In genomic region chr11:45881026-45881682, GRCm38 (mm10) we compare ENCODE assay signal across 8 mouse cellular contexts. TPM values are rescaled to one million over a fixed set of nuclear protein-coding genes. Genes with fewer than 3 reads are reported as not detected.
A peak's percentile ranks its signal among the peaks of the same experiment; 100 is the strongest.
DNase-seq lines count a peak whose midpoint lies in the region; ATAC-seq and TF ChIP-seq lines count a peak whose summit lies in the region.

No protein-coding gene starts in this region.

- no peak overlapping the region for H3K4me3 ChIP-seq in thymus, adult 2 months (ENCODE audit: control insufficient read depth, insufficient read depth, low read length)
- no peak overlapping the region for H3K4me3 ChIP-seq in forebrain, postnatal 0 days (ENCODE audit: low read depth, low read length)
- no peak overlapping the region for H3K4me3 ChIP-seq in intestine, embryonic 16.5 days (ENCODE audit: low read length)
- no peak overlapping the region for H3K4me3 ChIP-seq in liver, embryonic 12.5 days
- no peak overlapping the region for H3K4me3 ChIP-seq in neural tube, embryonic 14.5 days (ENCODE audit: low read depth, low read length)

- H3K4me1 ChIP-seq in thymus, adult 2 months (replicated peaks; ENCODE audit: control insufficient read depth, insufficient read depth, low read length), result no peaks in the 10 kb centered on the region
- H3K4me1 ChIP-seq in forebrain, postnatal 0 days (ENCODE audit: insufficient read depth), result peaks cover 3% of the 10 kb centered on the region; the same call in 1 of the 2 replicates
- H3K4me1 ChIP-seq in intestine, embryonic 16.5 days (ENCODE audit: control insufficient read depth, insufficient read depth, low read length), result peaks cover 27% of the 10 kb centered on the region
- H3K4me1 ChIP-seq in liver, embryonic 12.5 days, result peaks cover 50% of the 10 kb centered on the region
- H3K4me1 ChIP-seq in neural tube, embryonic 14.5 days (ENCODE audit: control insufficient read depth, insufficient read depth, low read length), result peaks cover 10% of the 10 kb centered on the region

- H3K9ac ChIP-seq in forebrain, postnatal 0 days, result no peak overlapping the region
- no peak overlapping the region for H3K9ac ChIP-seq in intestine, embryonic 16.5 days (ENCODE audit: low read depth, low read length)
- H3K9ac ChIP-seq in liver, embryonic 12.5 days, result no peak overlapping the region
- H3K9ac ChIP-seq in neural tube, embryonic 14.5 days (replicated peaks; ENCODE audit: low read depth, low read length), result no peak overlapping the region

- no peaks in the 10 kb centered on the region for H3K9me3 ChIP-seq in forebrain, postnatal 0 days (ENCODE audit: low read length)
- no peaks in the 10 kb centered on the region for H3K9me3 ChIP-seq in intestine, embryonic 16.5 days (ENCODE audit: control insufficient read depth, low read length)
- no peaks in the 10 kb centered on the region for H3K9me3 ChIP-seq in liver, embryonic 12.5 days (replicated peaks)
- H3K9me3 ChIP-seq in neural tube, embryonic 14.5 days (ENCODE audit: control insufficient read depth, low read length), result no peaks in the 10 kb centered on the region

- ATAC-seq in forebrain, postnatal 0 days, result peak; percentile 60
- ATAC-seq in intestine, embryonic 16.5 days, result peak; percentile 61; the same call in 1 of the 2 replicates
- no peak for ATAC-seq in liver, embryonic 12.5 days
- 0 out of 2 replicates have a peak, but pooled peaks have one; percentile 42 for ATAC-seq in neural tube, embryonic 14.5 days (ENCODE audit: low read depth)

- WGBS in thymus, adult 2 months, result 85% methylated on average over 6 of the region's 6 CpGs
- WGBS in forebrain, postnatal 0 days, result 12% methylated on average over 6 of the region's 6 CpGs
- 53% methylated on average over 6 of the region's 6 CpGs for WGBS in intestine, embryonic 16.5 days
- 78% methylated on average over 6 of the region's 6 CpGs for WGBS in liver, embryonic 12.5 days (ENCODE audit: insufficient replicate concordance)
- 30% methylated on average over 6 of the region's 6 CpGs for WGBS in neural tube, embryonic 14.5 days

- no peak for TF ChIP-seq CTCF in thymus, adult 2 months (IDR thresholded peaks at IDR 0.05; ENCODE audit: borderline replicate concordance, control insufficient read depth, extremely low read depth, insufficient read depth, low read length, poor library complexity)
- TF ChIP-seq CTCF in forebrain, postnatal 0 days (IDR thresholded peaks at IDR 0.05; ENCODE audit: low read depth), result peak; percentile 63

- peaks cover 12% of the 10 kb centered on the region; the same call in 1 of the 2 replicates for H3K36me3 ChIP-seq in thymus, adult 2 months (ENCODE audit: control insufficient read depth, insufficient read depth, low read length)
- no peaks in the 10 kb centered on the region for H3K36me3 ChIP-seq in forebrain, postnatal 0 days (ENCODE audit: insufficient read depth)
- 0 out of 2 replicates have a peak, but pooled peaks cover 2% of the 10 kb centered on the region for H3K36me3 ChIP-seq in intestine, embryonic 16.5 days (ENCODE audit: control insufficient read depth, insufficient read depth, low read length)
- H3K36me3 ChIP-seq in liver, embryonic 12.5 days, result peaks cover 60% of the 10 kb centered on the region
- no peaks in the 10 kb centered on the region; the same call in 1 of the 2 replicates for H3K36me3 ChIP-seq in neural tube, embryonic 14.5 days (ENCODE audit: control insufficient read depth, insufficient read depth, low read length)

- H3K27me3 ChIP-seq in thymus, adult 2 months (ENCODE audit: control insufficient read depth, insufficient read depth, low read length), result no peaks in the 10 kb centered on the region
- no peaks in the 10 kb centered on the region for H3K27me3 ChIP-seq in forebrain, postnatal 0 days (ENCODE audit: insufficient read depth, low read length)
- H3K27me3 ChIP-seq in intestine, embryonic 16.5 days (replicated peaks; ENCODE audit: control insufficient read depth, insufficient read depth, low read length), result no peaks in the 10 kb centered on the region
- no peaks in the 10 kb centered on the region for H3K27me3 ChIP-seq in liver, embryonic 12.5 days (replicated peaks)
- no peaks in the 10 kb centered on the region for H3K27me3 ChIP-seq in neural tube, embryonic 14.5 days (ENCODE audit: control insufficient read depth, insufficient read depth, low read length)

- H3K27ac ChIP-seq in thymus, adult 2 months (ENCODE audit: control insufficient read depth, insufficient read depth, low read length), result no peak overlapping the region
- no peak overlapping the region for H3K27ac ChIP-seq in forebrain, postnatal 0 days (ENCODE audit: low read depth, low read length)
- H3K27ac ChIP-seq in intestine, embryonic 16.5 days (ENCODE audit: low read length), result peak overlapping the region; percentile 49
- H3K27ac ChIP-seq in liver, embryonic 12.5 days, result peak overlapping the region; percentile 61; the same call in 1 of the 2 replicates
- 0 out of 2 replicates have a peak overlapping the region, but pooled peaks have one; percentile 5 for H3K27ac ChIP-seq in neural tube, embryonic 14.5 days (ENCODE audit: low read depth, low read length)

- TF ChIP-seq POLR2A in thymus, adult 2 months (IDR thresholded peaks at IDR 0.05; ENCODE audit: control insufficient read depth, extremely low read depth, insufficient read depth, low read length, poor library complexity), result no peak

- DNase-seq in thymus, adult 2 months, result peak; percentile 33
- no peak for DNase-seq in thymus, postnatal 36 days
- peak; percentile 34 to 40 for DNase-seq in adrenal gland, postnatal 36 days
- peak; percentile 73 for DNase-seq in forebrain, postnatal 0 days
- no peak for DNase-seq in spleen, postnatal 10 days (ENCODE audit: low spot score in 2 of 2)

- H3K4me2 ChIP-seq in forebrain, postnatal 0 days (ENCODE audit: low read depth), result no peak overlapping the region
- H3K4me2 ChIP-seq in intestine, embryonic 16.5 days (ENCODE audit: low read depth, low read length), result no peak overlapping the region
- no peak overlapping the region for H3K4me2 ChIP-seq in liver, embryonic 12.5 days
- H3K4me2 ChIP-seq in neural tube, embryonic 14.5 days (ENCODE audit: low read depth, low read length), result peak overlapping the region; percentile 8; the same call in 1 of the 2 replicates

RNA-seq across cellular contexts. Expression of gene Clint1, which starts 29.3 kb away (rescaled TPM):
- polyA plus RNA-seq in thymus, adult 2 months (2012; rRNA removed), result 64.6 and 70.1 TPM in 2 replicates
- 10 to 100 TPM; 74.1 to 92.9 TPM for total RNA-seq in adrenal gland, postnatal 36 days (2021)
- 24.7 and 32.8 TPM in 2 replicates for total RNA-seq in forebrain, postnatal 0 days (2014; rRNA removed)
- polyA plus RNA-seq in forebrain, postnatal 0 days (2015; fragmentation: Nextera tagmentation; extraction: Ambion mirVana), result 19.4 and 28.8 TPM in 2 replicates
- polyA plus RNA-seq in intestine, embryonic 16.5 days (2015; fragmentation: Nextera tagmentation; extraction: Ambion mirVana), result 101 and 114 TPM in 2 replicates
- polyA plus RNA-seq in liver, embryonic 12.5 days (2016; fragmentation: Nextera tagmentation; extraction: Ambion mirVana), result 109 and 111 TPM in 2 replicates
- 34.5 and 49.7 TPM in 2 replicates for polyA plus RNA-seq in neural tube, embryonic 14.5 days (2014; fragmentation: Nextera tagmentation; extraction: Ambion mirVana)

Comparison
In these comparisons a context has a peak if more than half of its experiments do, and no peak if none do; other contexts are left out.
1. DNase-seq: peak in thymus, adult 2 months (single experiment), adrenal gland, postnatal 36 days (2 of 2) and forebrain, postnatal 0 days (single experiment); none in thymus, postnatal 36 days (0 of 2) and spleen, postnatal 10 days (0 of 2).
2. H3K27ac ChIP-seq: peak in intestine, embryonic 16.5 days (single experiment), liver, embryonic 12.5 days (single experiment) and neural tube, embryonic 14.5 days (single experiment); none in thymus, adult 2 months (single experiment) and forebrain, postnatal 0 days (single experiment).